Mouse (Mus musculus): Measurements from ENCODE around the gene Hmga1.

DNA sequence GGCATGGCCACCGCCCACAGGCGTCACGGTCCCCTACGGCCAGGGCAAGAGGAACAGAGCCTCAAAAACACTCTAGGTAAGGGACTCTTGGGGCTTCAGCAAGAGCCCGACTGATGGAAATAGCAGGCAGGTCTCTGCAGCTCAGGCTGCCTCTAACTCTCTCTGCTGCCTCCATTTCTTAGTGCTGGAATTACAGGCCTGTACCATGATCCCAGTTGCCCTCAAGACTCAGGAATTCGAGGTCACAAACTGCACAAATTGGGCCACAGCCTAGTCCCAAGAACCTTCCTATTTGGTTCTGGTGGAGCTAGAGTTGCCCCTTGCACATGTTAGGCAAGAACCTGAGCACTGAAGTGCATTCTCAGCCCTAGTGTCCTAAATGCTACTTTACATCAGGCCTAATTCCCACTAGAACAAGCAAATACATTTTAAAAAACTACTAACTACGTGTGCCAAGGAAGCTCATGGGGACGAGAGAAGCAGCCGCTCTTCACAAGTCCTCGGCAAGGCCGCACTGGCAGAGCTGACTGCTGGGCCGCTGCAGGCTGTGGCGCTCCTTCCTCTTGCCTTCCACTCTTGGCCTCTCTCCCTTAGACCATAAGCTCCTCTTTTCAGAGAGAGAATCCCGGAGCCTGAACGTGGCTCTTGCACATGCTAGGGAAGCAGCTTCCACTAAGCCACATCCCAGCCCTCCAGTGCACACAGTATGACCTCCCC is 39.5 kb downstream of the Hmga1 start:
- no peak for TF ChIP-seq CTCF (IDR thresholded peaks at IDR 0.05; ENCODE audit: insufficient read depth, low read depth, low read length)
- TF ChIP-seq POLR2A (IDR thresholded peaks at IDR 0.05; ENCODE audit: insufficient read depth, low read depth, low read length) = no peak

All from olfactory bulb, adult 2 months (tissue).